Mouse (Mus musculus) liver, adult 2 months (tissue): ENCODE measurements around the gene Ptgfrn. TPM values are rescaled to one million over a fixed set of nuclear protein-coding genes. Genes with fewer than 3 reads are reported as not detected.

Experiments used
- DNase-seq: peaks from one replicate; pipeline ENCODE4 v3.0.0-alpha.2; 2011; ENCODE audit warnings: low read depth, low spot score; ENCODE audit errors: extremely low read depth
- H3K27ac ChIP-seq: fragments of 200-500 bp; replicated peaks from 2 replicates; pipeline ENCODE4 v1.5.1; 2012; ENCODE audit warnings: low read depth, mild to moderate bottlenecking, control low read depth, inconsistent platforms, low read length; ENCODE audit not compliant: insufficient read depth
- H3K27me3 ChIP-seq: fragments of 200-500 bp; 2 replicates; pipeline ENCODE4 v1.6.1; 2012; ENCODE audit warnings: mild to moderate bottlenecking, moderate library complexity, low read length, inconsistent platforms; ENCODE audit not compliant: control insufficient read depth, insufficient read depth
- H3K36me3 ChIP-seq: fragments of 200-500 bp; 2 replicates; pipeline ENCODE4 v1.6.1; 2012; ENCODE audit warnings: low read length, inconsistent platforms; ENCODE audit not compliant: control insufficient read depth, insufficient read depth
- H3K4me1 ChIP-seq: fragments of 200-500 bp; 2 replicates; pipeline ENCODE4 v1.6.1; 2011; ENCODE audit warnings: low read length; ENCODE audit not compliant: control insufficient read depth, insufficient read depth
- H3K4me3 ChIP-seq: fragments of 200-500 bp; 2 replicates; pipeline ENCODE4 v1.5.1; 2011; ENCODE audit warnings: low read depth, mild to moderate bottlenecking, control low read depth, low read length, moderate library complexity; ENCODE audit not compliant: insufficient read depth
- H3K79me2 ChIP-seq: fragments of 200-500 bp; 2 replicates; pipeline ENCODE4 v1.6.1; 2012; ENCODE audit warnings: inconsistent platforms, mild to moderate bottlenecking, low read length, moderate library complexity; ENCODE audit not compliant: control insufficient read depth, insufficient read depth
- H3K9ac ChIP-seq: fragments of 200-500 bp; 2 replicates; pipeline ENCODE4 v1.6.1; 2012; ENCODE audit warnings: low read depth, mild to moderate bottlenecking, control low read depth, inconsistent platforms, low read length
- CTCF ChIP-seq: fragments of 200-500 bp; IDR thresholded peaks from 2 replicates; pipeline ENCODE4 v1.5.1; 2011; ENCODE audit warnings: low read depth, low read length, control low read depth
- POLR2A ChIP-seq: fragments of 200-500 bp; IDR thresholded peaks from 2 replicates; pipeline ENCODE4 v1.6.1; 2011; ENCODE audit warnings: low read length, control low read depth; ENCODE audit not compliant: insufficient read depth; ENCODE audit errors: extremely low read depth
- WGBS: fragments of 180-500 bp; shearing (Covaris S2); methylation state at CpG from one replicate; pipeline ENCODE4 v1.1.7; 2018; 5-methylcytosine and 5-hydroxymethylcytosine counted together
- polyA plus RNA-seq: library from polyadenylated mRNA; depleted of rRNA; stranded (reverse); fragments of >200 nt; gene quantifications from 2 replicates; pipeline ENCODE4 v1.2.3, GENCODE M21; 2012
- total RNA-seq: library from RNA; depleted of rRNA; stranded (reverse); fragments of >200 nt; gene quantifications from 2 replicates; pipeline ENCODE4 v1.2.3, GENCODE M21; 2014

Ptgfrn gene
- total and polyA plus RNA-seq, 2 experiments, result 0.88 to 1.8 TPM

DNA sequence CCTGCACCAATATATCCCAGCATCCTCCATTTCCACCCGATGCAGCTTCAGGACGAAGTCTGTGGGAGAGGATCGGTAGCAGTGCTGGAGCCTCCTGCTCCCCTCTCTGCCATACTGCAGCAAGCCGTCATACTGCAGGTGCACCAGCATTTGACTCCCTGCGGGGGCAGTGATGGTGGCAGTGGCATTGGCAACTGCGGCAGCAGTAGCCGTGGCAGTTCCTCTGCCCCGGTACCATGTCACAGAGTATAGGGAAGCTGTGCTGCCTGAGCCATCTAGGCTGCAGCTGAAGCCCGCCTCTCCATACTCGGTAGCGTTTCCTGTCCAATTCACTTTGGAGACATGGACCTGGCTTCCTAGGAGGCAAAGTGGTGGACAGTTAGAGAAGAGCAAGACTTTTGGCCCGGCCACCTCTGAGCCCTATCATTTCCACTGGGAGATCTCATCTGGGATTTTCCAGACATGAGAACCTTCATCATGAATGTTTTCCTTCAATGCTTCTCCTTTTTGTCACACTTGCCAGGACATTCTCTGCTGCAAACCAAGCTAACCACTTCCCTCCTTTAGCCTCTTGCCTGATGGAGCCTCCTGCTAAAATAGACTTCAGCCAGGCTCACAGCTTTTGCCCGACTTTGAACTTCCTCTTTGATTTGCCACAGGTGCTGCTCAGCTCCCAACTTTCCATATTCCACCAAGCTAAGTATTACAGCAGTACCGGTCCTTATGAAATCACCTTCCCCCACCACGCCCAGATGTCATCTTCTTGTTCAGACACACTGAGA lies 106.3 kb downstream of the Ptgfrn start:
- no peak for DNase-seq
- WGBS, result 79% methylated on average over 15 of the region's 15 CpGs
- H3K36me3 ChIP-seq, result no peaks in the 10 kb centered on the region

GRCm38 (mm10) chr3:100999732-101000131 lies 110.3 kb downstream of the Ptgfrn start:
- Histone ChIP-seq H3K27ac (no peak overlapping the region), H3K4me3 (no peak overlapping the region), H3K79me2 (no peaks in the 10 kb centered on the region), H3K4me1 (0 out of 2 replicates have a peak, but pooled peaks cover 2% of the 10 kb centered on the region), H3K27me3 (no peaks in the 10 kb centered on the region), H3K9ac (no peak overlapping the region), H3K36me3 (no peaks in the 10 kb centered on the region)
- DNase-seq, result no peak
- 20% methylated on average over 2 of the region's 2 CpGs for WGBS
- no peak for TF ChIP-seq CTCF
- TF ChIP-seq POLR2A, result no peak

More for the DNA sequence above, 106.3 kb downstream of the Ptgfrn start:
- H3K4me3 ChIP-seq, result no peak overlapping the region
- no peaks in the 10 kb centered on the region for H3K27me3 ChIP-seq
- no peaks in the 10 kb centered on the region for H3K79me2 ChIP-seq
- 0 out of 2 replicates have a peak, but pooled peaks cover 2% of the 10 kb centered on the region for H3K4me1 ChIP-seq
- no peak overlapping the region for H3K27ac ChIP-seq
- TF ChIP-seq CTCF, result no peak
- no peak for TF ChIP-seq POLR2A
- no peak overlapping the region for H3K9ac ChIP-seq

DNA sequence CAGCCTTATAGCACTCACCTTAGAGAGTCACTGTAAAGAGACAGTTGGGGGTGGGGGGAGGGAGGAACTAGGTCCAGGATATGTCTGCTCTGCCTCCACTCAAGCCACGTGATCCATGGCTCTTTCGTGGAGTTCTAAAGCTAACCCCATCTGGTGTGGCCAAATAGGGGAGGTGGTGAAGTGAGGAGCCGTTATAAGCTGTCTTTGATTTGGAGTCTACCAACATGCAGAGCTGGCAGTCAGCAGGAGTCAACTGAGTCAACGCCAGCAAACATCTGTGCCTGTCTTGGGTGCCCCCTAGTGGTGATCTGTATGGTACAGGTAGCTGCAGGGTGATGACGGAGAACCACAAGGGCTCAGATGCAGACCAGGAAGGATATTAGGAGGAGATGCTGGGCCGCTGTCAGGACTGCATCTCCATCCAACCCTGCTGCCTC lies 111.2 kb downstream of the Ptgfrn start:
- Histone ChIP-seq H3K4me3 (no peak overlapping the region), H3K79me2 (no peaks in the 10 kb centered on the region), H3K9ac (no peak overlapping the region), H3K27me3 (no peaks in the 10 kb centered on the region), H3K36me3 (no peaks in the 10 kb centered on the region), H3K4me1 (0 out of 2 replicates have a peak, but pooled peaks cover 2% of the 10 kb centered on the region), H3K27ac (no peak overlapping the region)
- peak; percentile 58 for DNase-seq
- TF ChIP-seq CTCF (peak; percentile 92), POLR2A (no peak)
- 10% methylated on average over 6 of the region's 6 CpGs for WGBS

DNA sequence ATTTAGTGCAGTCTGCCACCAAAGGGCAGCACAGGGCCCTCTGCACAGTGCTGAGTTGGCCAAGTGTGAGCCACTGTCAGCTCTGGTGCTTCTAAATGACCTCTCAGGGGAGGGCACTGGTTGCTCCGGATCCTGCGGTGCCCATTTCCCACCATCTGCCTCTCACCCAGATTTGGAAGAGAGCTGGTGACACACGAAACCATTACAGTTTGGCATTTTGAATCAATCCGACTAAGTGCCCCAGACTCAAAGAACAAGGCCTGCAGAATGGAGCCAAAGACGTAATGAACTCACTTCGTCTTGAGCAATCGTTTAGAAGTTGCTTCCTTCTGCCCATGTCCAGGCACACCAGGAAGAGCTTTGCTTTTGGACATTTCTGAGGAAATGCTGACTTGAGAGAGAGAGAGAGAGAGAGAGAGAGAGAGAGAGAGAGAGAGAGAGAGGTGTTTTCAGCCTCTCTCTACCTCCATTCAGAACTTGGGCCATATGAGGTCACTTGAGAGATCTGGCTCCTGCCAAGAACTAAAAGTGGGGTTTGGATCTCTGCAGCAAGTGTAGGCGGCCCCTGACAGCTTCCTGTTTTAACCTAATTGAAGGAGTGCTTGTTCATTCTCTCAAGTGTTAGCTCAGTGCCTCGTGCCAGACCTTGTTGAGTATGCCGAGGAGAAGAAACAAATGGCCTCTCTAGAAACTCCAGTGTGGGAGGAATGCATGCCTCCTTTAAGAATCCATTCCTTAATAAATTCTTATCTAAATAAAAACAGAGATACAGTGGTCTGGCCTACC lies 112.1 kb downstream of the Ptgfrn start:
- Histone ChIP-seq H3K27me3 (no peaks in the 10 kb centered on the region), H3K4me1 (peaks cover 2% of the 10 kb centered on the region; the same call in 1 of the 2 replicates), H3K9ac (no peak overlapping the region), H3K79me2 (no peaks in the 10 kb centered on the region), H3K4me3 (no peak overlapping the region), H3K27ac (no peak overlapping the region), H3K36me3 (no peaks in the 10 kb centered on the region)
- 82% methylated on average over 10 of the region's 10 CpGs for WGBS
- no peak for TF ChIP-seq POLR2A
- no peak for TF ChIP-seq CTCF
- no peak for DNase-seq

- H3K27me3 ChIP-seq, result no peaks in the 10 kb centered on the region
- no peak overlapping the region for H3K9ac ChIP-seq
- no peak overlapping the region for H3K27ac ChIP-seq
- H3K4me1 ChIP-seq, result peaks cover 2% of the 10 kb centered on the region; the same call in 1 of the 2 replicates
- no peak overlapping the region for H3K4me3 ChIP-seq
- WGBS, result 83% methylated on average over 4 of the region's 4 CpGs
- H3K36me3 ChIP-seq, result no peaks in the 10 kb centered on the region
- no peaks in the 10 kb centered on the region for H3K79me2 ChIP-seq
- TF ChIP-seq POLR2A (no peak), CTCF (no peak)
- DNase-seq, result no peak
Measured at GRCm38 (mm10) chr3:100994252-100994651, 115.8 kb downstream of the Ptgfrn start.

GRCm38 (mm10) chr3:100993718-100994117 lies 116.4 kb downstream of the Ptgfrn start:
- H3K27ac ChIP-seq, result no peak overlapping the region
- no peak overlapping the region for H3K4me3 ChIP-seq
- no peaks in the 10 kb centered on the region for H3K79me2 ChIP-seq
- 60% methylated on average over 15 of the region's 15 CpGs for WGBS
- H3K27me3 ChIP-seq, result no peaks in the 10 kb centered on the region
- no peaks in the 10 kb centered on the region for H3K36me3 ChIP-seq
- TF ChIP-seq POLR2A (no peak), CTCF (no peak)
- no peak for DNase-seq
- no peaks in the 10 kb centered on the region; the same call in 1 of the 2 replicates for H3K4me1 ChIP-seq
- no peak overlapping the region for H3K9ac ChIP-seq
